Mouse (Mus musculus) lung, postnatal 36 days (tissue): ENCODE measurements around the gene Ubash3a.

Experiments used
- DNase-seq: peaks from one replicate; pipeline ENCODE4 v3.0.0; 2022; ENCODE audit warnings: mixed read lengths

The Ubash3a gene

DNA sequence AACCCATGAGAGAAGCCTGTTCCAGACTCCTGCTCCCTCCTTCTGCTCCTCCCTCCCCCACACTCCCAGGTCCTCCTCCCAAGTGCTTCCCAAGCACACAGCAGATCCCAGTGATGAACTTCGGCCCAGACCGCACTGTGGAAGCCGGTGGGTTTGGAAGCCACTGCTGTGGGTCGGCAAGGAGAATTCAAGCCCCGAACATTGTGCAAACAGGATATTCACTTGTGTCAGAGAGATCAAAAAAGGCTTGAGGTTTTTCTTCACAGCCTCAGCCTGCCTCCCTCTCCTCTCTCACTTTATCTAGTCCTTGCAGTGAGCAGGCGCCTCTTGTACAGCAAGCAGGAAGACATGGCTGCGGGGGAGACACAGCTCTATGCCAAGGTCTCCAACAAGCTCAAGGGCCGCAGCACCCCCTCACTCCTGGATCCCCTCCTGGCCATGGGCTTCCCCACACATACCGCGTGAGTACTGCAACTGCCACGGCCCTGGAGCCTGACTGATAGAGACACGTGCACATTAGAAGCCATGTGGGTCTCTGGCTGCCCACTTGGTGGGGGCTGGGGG lies at the start of gene Ubash3a:
Gene Ubash3a (plus strand): TSS at position 103 of the 564 bp plus-strand sequence.
- no peak for DNase-seq

DNA sequence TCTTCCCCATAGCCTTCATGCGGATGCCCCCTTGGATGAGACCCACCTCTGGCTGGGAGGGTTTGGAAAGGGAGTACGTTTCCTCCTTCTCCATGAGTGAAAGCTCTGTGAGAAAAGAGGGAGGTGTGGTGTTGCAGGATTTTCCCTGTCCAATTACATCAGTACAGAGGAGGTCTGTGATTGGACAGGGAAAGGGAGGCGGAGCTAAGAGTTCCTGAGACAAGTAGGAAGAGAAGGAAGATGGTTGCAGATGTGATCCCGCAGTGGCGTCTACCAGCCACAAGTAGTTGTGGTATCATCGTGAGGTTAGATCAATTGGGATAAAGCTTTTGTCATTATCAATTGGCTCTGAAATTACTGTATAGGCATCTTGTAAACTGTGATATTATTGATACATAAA lies 49.8 kb upstream of the Ubash3a start:
- DNase-seq, result no peak

DNA sequence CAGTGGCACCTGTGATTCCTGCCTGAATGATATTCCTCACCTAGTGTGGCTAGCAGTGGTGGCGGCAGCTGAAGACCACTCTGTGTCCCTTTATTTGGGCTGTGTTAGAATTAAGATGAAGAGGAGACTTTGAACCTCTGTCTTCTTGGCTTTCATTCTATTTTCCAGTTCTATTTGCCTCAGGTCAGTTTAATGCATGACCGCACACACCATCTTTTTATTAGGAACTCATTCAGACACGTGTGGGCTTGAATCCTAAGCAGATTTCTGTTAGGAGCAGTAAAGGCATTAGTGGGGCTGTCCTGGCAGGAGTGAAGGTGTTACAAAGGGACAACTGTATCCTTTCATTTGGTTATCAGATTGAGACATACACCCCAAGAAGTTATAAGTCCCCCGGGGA lies 47.4 kb upstream of the Ubash3a start:
- no peak for DNase-seq

DNA sequence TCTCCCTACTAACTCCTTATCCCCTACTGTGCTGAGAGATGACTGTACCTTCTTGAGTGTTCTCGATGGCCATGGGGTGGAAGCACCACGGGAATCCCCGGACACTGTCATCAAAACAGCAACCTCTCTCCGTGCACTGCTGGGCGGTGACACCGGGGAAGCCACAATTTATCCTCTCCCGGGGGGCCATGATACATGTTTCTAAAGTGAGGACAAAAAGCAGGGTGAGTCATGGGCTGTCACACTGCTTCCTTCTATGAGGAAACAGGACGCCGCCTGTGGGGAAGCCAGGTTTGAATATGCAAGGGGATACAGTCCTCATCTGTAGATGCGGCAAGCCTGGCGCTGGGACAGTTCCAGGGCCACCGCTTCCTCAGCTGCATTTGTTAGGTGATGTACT lies 45.1 kb upstream of the Ubash3a start:
- no peak for DNase-seq

DNA sequence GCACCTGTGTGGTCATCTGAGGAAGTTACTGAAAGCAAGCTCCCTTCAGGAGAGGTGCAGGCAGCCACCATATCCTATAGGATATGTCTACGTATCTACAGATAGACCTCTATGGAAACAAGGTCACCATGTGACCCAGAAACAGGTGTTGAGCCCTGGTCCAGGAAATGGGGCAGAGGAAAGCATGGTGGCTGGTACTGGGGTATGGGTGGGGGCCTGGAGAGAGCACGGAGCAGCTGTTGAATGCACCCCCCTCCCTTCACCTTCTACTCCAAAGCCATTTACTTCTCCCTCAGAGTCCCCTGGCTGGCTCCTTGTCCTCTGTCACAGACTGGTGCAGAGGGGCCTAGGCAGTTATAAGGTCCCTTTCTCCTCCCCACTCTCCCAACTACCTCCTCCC lies 43.9 kb upstream of the Ubash3a start:
- DNase-seq, result no peak

DNA sequence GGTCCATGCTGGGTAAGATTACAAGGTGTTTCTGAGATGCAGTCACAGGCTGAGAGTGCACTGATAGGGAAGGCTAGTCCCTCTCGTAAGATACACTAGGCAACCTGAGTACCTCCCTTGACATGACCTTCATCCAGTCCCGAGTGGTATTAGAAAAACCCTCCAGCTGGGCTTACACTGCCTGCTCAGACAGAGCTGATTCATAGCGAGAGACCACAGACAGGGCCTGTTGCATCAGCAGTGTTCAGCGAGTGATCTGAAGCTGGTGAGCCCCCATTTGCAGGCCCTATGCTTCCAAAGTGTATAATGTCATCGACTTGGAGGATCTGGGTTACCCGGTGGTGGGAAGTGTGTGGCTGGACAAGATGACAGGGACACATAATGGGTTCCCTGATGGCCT lies 42.5 kb upstream of the Ubash3a start, which contains the start of gene Tff1:
Gene Tff1 (minus strand): TSS at position 151 of the 400 bp plus-strand sequence.
- no peak for DNase-seq

DNA sequence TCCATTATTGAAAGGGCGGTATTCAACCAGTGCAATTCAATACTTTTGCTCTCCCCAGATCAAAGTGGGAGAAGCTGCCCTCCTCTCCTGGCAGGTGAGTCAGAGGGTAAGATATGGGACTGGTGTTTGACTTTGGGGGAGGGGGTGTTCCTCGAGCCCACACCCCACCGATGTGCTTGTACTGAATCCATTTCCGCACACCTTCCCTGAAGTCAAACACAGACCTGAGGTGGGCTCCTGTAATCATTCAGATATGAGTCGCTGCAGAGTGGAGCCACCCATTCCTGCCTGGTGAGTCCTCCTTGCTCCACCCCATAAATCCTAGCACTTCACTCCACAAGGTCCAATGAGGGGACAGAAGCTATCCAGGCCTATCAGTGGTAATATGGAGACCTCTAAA lies 37.9 kb upstream of the Ubash3a start:
- DNase-seq, result no peak

DNA sequence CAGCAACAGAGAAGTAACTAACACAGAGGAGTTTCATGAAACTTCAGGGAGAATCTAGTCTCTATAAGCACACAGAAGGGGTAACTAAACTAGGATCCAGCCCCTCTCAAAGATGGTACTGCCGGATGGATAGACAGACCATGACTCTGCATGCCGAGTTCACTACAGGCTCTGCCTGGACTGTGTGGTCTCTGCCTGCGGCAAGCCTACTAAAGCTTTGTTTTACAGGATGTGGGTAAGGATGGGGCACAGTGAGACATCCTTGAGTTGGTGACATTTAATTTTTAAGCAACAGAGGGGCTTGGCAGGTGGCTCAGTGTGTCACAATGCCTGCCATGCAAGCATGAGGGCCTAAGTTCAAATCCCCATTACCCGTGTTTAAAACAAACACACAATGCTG lies 31.4 kb upstream of the Ubash3a start:
- no peak for DNase-seq

DNA sequence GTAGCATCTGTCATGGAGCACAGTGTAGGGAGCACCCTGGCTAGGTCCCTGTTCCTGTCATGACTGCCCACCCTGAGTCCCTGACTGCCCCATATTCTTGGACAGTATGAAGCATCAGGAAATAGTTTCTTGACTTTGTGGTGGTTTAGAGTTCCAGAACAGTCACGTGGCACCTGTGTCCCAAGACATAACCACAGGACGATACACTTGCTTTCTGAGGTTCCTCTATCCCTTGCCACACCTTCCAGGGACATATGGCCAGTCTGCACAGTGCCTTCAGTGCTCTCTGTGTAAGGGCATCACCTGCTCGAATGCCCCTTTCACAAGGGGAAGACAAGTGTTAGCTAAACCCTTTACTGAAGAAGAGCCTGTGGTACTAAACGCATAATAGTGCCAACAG lies 26.2 kb upstream of the Ubash3a start:
- DNase-seq, result peak; percentile 22

DNA sequence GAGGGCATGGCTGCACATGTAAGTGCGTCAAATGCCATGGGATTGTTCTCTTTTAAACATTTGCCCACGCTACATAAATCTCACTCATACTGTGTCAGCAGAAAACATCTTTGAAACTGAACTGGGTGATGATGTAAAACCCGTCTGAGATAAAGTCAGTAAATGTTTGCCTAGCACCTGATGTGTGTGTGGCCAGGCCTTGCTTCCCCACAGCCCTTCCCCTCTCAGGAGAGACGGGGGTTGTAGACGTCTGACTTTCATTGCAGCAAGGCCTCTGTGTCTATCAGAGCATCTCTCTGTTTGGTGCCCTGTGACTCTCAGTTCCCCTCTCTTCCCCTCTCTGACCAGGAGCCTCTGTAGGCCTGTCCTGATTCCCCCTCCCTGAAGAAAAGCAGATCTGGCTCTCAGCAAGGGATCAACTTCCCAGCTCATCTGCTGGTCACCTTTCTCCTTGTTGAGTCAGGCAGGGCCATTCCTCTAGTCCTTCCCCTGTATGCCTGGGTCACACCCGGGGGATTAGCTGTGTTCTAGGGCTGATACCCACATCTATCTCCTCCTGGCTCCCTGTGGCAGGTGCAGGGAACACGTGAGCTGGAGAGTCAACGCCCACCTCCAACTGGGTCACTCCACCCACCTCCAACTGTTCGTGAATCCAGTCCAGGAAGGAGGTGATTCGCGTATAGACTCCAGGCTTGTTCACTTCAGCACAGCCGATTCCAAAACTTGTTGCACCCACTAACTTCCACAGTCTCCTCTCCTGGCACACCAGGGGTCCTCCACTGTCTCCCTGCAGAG lies 24.3 kb upstream of the Ubash3a start:
- peak; percentile 24 for DNase-seq

DNA sequence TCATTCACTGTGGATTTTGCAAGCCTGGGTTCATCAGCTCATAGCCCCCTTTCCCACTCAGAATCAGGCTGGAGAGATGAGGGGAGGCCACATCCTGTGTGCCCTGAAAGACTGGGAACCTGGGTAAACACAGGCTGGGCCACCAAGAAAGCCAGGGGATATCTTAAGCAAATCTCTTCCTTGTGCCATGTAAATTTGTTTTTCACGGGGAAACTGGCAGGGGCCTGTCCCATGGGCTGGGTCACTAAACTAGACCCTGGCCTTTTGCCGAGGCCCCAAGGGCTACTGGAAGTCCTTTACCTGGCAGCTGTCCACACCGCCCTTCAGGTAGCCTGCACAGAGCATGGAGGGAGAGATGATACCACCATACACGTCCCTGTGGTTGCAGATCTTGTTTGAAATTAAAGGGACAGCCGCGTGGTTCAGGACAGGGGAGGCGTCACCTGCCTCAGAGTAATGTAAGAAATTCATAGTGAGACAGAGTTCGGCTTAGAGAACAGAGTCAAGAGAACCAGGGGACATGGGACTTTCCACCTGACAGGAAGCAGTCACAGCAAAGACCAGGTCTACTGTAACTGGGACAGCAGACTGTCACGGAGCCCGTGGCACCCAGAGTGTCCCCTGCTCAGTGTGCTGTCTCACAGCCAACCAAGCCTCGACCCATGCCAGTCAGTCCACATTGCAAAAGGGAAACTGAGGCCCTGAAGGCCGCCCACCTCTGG lies 23.2 kb upstream of the Ubash3a start:
- DNase-seq, result peak; percentile 37

DNA sequence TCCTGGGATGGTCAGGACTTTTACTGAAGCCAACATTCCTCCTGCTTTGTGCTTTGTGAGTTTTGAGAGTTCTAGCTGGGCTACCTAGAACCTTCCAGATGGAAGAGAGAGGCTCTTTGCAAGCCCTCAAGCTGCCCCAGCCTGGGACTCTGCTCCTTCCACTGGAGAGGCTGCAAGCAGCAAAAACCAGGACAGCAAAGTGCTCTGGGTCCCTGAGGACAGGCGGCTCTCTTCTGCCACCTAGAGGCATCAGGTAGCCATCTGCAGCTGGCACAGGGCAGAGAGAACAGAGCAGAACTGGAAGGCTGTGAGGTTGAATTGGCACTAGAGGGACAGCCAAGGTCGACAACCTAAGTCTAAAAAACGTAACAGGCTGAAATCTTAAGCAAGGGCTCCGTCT lies 20.3 kb upstream of the Ubash3a start:
- peak; percentile 82 for DNase-seq

DNA sequence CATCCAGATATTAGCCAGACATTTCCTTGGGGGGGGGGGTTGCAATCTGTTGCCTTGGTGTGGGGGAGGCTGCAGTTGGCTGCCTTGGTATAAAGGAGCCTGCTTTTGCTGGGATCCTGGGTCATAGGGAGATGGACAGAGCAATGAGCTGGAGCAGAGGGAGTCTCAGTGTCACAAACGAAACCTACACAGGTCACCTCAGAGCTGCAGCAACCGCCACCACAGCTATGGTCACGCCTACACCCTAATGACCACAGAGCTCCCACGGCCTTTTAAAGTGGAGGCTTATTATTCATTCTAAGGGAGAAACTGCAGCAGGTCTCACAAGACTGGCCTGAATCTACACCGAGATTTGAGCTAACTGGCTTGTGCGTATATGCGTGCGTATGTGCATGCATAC lies 15.8 kb upstream of the Ubash3a start:
- no peak for DNase-seq

DNA sequence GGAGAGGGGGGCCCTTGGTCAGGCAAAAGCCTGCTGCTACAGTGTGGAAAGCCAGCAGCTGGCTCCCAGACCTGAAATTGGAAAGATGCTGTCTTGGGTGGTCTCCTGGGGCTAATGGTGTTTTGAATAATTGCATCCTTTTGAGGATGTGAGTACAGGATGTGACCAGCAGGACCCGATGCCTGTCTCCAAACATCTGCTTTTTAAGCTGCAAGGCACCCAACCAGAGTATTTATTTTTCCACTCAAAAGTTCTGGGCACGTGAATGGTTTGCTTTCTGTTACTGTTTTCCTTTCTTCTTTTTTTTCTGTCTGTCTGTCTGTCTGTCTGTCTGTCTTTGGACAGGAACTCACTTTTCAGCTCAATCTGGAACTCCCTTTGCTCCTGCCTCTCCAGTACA lies 15.0 kb upstream of the Ubash3a start:
- no peak for DNase-seq

DNA sequence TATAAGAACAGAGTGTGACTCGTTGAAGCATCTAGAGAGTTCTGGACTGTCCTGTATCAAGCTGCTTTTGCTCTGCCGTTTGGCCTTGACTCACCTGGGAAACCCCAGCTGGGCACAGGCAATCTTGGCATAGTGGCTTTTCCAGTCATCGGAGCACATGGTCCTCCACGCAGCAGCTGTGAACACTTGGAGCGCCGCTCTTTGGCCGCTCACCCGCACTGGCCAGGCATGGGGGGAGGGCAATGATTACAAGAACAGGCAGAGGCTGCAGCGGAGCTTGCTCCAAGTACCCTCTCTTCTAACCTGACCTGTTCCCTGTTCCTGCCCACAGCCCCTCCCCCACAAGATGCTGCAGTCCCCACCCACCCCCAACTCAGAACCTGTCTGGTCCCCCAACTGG lies 14.3 kb upstream of the Ubash3a start:
- no peak for DNase-seq

DNA sequence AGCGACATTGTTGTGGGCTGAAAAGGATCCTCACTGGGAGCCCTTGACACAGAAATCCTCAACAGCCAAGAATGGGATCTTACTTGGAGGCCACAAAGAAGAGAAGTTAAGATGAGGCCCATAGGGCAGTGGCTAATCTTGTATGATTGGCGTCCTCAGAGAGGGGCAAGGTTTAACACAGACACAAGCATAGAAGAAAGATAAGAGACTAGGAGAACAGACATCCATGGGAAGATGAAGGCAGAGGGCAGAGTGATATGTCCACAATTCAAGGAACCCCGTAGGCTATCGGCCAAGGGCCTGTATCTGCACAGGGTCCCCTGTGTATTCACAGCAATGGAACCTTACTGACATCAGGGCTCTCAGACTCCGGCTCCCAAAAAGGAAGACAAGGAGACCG lies 12.5 kb upstream of the Ubash3a start:
- DNase-seq, result no peak

DNA sequence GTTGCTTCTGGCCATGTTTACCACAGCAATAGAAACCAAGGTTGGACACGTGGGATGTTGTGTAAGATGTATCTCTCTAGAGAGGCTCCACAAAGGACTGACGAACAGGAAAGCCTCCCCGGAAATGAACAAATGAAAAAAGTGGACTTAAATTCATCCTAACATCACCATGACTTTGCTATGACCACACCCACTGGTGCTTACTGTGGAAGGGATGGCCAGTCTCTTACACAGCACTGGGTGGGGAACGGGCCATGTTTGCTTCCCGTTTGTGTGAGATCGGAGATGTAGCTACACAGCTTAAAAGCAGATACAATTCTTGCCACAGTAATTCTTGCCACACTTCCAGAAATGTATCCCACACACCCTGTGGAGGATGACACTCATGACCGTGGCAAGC lies 11.4 kb upstream of the Ubash3a start:
- DNase-seq, result no peak

DNA sequence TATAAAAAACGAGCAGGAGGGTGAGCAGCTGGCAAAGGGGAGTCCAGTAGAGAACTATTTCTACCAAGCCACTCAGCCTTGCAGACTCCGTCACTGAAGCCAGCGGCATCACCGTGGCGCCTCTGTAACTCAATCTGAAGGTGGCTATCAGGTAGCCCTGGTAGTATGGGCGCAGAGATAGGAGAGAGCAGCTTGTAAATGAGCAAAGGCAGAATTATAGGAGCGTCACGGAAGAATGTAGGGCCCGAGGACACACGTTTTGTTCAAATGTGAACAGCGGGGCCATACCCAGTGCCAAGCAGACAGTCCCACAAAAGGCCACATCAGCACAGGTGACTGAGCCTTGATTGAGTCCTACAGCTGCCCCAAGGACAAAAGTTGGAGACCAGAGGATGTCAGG lies 8.8 kb upstream of the Ubash3a start, which contains the start of gene Tmprss3:
Gene Tmprss3 (minus strand): TSS at position 101 of the 400 bp plus-strand sequence.
- DNase-seq, result no peak

DNA sequence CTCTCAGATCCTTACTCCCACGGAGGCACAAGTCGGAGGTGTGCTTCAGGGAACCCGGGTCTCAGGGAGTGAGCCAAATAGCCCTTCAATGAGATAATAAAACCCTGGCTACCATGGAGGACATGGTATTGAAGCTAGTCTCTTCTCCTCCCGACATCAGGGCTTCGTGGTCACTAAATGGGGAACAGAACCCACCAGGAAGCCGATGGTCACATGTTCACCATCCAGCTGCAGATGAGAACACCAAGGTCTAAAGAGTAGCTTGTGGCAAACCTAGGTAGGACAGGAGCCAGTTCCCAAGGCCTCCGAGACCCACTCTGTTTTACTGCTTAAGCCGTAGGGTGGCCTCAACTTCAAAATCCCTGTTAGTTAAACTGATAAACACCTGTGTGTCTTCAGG lies 981 bp downstream of the Ubash3a start:
- DNase-seq, result no peak

DNA sequence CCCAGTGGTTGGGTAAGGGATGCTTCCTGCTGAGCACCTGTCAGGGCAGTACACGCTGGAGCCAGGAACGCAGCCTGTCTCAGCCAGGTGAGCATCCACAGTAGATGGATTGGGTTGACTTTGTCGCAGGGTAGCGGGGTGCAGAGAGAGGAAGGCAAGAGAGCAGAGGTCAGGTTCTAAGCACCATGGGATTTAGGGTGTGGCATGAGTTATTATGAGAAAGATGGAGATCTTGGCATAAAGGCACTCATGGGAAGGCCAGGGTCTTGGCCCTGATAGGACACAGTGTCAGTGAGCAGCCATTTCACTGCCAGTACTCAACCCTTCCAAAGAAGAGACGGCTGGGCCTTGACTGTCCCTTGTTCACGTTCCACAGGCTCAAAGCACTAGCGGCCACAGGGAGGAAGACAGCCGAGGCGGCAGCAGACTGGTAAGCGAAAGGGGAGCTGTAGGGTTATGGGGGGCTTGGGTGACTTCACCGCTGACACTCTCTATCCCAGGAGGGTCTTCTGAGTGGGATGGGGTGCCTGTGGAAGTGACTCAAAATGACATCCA lies 1.8 kb downstream of the Ubash3a start:
- DNase-seq, result no peak

DNA sequence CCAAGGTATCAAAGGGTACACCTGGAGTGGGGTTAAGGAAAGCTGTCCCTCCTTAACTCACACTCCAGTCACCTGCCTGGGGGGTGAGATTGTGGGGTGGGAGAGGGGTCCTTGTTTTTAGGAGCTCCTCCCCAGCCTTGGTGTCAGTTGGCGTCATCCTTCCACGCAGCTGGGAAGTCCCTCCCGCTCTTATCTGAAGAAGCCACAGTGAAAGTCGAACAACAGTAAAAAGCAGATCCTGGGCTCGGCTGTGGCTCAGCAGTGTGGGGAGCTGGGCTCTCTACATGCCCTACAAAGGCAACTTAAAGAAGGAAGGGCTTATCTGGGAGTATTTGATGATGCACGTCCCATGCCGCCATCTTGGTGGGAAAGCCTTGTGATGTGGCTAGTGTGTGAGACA lies 2.6 kb downstream of the Ubash3a start:
- no peak for DNase-seq

DNA sequence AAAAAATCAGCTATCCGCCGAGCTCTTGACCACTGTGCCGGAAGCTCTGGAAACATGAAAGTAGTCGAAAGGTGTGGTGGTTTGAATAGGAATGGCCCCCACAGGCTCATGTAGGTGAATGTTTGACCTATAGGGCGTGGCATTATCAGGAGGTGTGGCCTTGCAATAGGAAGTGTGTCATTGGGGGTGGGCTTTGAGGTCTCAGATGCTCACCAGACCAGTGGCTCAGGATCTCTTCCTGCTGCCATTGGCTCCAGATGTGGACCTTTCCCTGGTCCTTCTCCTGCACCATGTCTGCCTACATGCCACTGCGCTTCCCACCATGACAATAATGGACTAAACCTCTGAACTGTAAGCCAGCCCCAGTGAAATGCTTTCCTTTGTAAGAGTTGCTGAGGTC lies 4.2 kb downstream of the Ubash3a start:
- no peak for DNase-seq

DNA sequence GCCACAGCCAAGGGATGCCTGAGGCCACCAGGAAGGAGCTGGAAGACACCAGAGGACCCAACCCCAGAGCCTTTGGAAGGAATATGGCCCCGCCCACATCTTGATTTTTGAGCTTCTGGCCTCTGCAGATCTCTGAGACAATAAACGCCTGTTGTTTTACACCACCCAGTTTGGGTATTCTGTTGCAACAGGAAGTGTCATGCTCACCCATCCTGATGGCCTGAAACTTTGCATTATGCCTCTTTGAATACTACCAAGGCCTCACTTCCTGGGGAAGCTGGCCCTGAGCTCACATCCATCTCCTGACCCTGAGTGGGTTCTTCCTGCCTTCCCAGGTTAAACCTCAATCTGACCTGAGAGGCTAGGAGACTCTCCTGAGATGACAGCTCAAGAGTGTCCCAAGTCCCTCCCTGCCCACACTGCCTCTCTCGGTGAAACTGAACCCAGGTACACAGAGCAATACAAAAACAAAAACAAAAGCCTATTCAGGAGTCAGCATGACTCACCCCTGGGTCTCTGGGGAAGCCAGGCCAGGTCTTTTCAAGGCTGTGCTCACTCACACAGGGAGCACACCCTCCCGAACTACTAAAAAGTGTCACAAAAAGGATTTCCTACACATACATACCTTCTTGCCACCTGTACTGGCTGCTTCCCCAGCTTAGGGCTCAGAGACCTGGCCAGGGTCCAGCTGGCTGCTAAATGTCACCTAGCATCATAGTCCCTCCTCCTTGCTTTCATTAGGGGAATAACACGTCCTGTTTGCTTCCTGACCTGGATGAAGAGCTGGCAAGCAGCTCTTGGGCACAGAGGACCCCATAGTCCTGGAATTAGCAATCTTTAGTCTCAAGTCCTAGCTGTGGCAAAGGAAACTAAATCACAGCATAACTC lies 8.6 kb downstream of the Ubash3a start:
- peak; percentile 20 for DNase-seq
